Mouse (Mus musculus): ENCODE results near the gene Psmb8. TPM values are rescaled to one million over a fixed set of nuclear protein-coding genes. Genes with fewer than 3 reads are reported as not detected.
"Not testable (repeated sequence)": the region's sequence is repeated elsewhere in the genome, so short reads cannot be mapped to it uniquely, and the experiment has no call there.

Psmb8 gene
- polyA plus RNA-seq, 1 experiment = 58.9 TPM

- DNase-seq (ENCODE audit: low read depth) = no peak
These were observed 16.4 kb downstream of the Psmb8 start for GRCm38 (mm10) chr17:34213936-34214335.

DNA sequence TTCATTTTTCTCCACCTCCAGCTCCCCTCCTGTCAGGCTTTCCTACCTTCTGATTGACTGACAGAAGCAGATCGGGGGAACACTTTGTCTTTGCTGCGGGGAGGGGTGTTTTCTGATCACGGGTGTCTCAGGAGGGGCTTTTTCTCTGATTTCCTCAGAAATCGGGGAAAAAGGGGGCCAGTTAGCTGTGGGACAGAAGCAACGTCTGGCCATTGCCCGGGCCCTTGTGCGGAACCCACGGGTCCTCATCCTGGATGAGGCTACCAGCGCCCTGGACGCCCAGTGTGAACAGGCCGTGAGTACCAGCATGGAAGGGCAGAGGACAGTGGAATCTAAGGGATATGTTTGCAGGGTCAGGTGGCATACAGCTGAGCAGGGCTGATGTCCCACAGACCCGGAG lies 17.7 kb downstream of the Psmb8 start:
- DNase-seq (ENCODE audit: low read depth) = no peak

DNA sequence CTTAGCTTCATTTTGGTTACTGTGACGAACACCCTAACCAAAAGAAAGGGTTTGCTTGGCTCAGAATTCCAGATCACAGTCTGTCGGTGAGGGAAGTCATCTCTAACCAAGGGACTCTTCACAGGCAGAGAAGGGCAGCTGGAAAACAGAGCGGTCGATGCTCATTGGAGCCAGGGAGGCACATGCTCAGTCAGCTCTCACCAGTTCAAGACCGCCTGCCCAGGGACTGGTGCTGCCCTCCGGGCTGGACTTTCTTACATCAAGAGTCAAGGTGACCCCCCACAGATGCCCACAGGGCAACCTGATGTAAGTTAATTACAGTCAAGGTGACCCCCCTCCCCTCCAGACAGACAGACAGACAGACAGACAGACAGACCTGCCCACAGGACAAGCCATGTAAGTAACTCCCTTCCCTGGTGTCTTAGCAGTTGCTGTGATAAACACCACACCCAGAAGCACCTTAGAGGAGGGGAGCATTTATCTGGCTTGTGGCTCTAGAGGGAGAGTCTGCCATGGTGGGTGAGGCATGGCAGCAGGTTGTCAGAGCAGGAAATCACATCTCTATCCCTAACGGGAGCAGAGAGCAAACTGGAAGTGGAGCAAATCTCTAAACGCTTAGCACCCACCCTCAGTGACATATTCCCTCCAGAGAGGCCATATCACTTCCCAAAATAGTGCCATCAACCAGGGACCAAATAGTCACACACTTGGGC lies 19.9 kb downstream of the Psmb8 start:
- DNase-seq (ENCODE audit: low read depth) = no peak

- DNase-seq (ENCODE audit: low read depth) = no peak
These were observed 20.5 kb downstream of the Psmb8 start for GRCm38 (mm10) chr17:34217986-34218385.

GRCm38 (mm10) chr17:34218675-34219074 lies 21.2 kb downstream of the Psmb8 start:
- no peak for DNase-seq (ENCODE audit: low read depth)

GRCm38 (mm10) chr17:34219096-34219495 lies 21.6 kb downstream of the Psmb8 start:
- not testable (repeated sequence) for DNase-seq (ENCODE audit: low read depth)

DNA sequence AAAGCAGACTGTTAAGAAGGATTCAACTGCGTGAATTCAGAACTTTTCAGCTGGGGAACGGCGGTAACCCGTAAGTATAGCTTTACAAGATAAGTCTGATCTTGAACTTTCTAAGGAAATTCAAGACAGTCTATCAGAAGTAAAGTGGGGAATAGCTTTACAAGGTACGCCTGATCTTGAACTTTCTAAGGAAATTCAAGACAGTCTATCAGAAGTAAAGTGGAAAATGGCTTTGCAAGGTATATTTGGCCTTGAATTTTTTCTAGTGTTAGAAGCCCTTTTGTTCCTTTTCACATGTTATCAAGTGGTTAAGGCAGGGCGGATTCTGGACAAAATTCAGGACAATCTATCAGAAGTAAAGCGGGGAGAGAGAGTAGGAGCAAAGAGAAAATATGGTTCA lies 22.3 kb downstream of the Psmb8 start:
- not testable (repeated sequence) for DNase-seq (ENCODE audit: low read depth)

DNA sequence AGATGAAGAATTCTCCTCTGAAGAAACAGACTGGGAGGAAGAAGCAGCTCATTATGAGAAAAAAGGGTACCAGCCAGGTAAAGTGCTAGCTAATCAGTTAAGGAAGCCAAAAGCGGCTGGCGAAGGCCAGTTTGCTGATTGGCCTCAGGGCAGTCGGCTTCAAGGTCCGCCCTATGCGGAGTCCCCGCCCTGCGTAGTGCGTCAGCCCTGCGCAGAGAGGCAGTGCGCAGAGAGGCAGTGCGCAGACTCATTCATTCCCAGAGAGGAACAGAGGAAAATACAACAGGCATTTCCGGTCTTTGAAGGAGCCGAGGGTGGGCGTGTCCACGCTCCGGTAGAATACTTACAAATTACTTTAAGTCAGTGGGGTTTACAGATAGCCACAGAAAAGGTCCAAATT lies 22.9 kb downstream of the Psmb8 start:
- not testable (repeated sequence) for DNase-seq (ENCODE audit: low read depth)

DNA sequence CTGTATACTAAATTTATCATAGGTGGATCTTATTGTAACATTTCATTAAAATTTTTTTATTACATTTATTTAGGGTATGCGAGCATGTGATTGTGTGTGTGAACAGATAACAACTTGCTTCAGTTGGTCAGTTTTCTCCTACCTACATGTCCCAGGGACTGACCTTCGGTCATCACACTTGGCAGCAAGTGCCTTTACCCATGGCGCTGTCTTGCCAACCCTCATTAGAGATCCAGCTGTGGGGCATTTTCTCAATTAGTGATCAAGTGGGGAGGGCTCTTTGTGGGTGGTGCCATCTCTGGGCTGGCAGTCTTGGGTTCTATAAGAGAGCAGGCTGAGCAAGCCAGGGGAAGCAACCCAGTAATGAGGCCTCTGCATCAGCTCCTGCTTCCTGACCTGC lies 27.3 kb downstream of the Psmb8 start:
- no peak for DNase-seq (ENCODE audit: low read depth)

- DNase-seq (ENCODE audit: low read depth) = no peak
These were observed 27.9 kb downstream of the Psmb8 start for GRCm38 (mm10) chr17:34225426-34225825.

- DNase-seq (ENCODE audit: low read depth) = not testable (repeated sequence)
These were observed 28.4 kb downstream of the Psmb8 start for GRCm38 (mm10) chr17:34225911-34226310.

- DNase-seq (ENCODE audit: low read depth) = not testable (repeated sequence)
These were observed 33.5 kb downstream of the Psmb8 start for GRCm38 (mm10) chr17:34230971-34231370.

GRCm38 (mm10) chr17:34232021-34232420 lies 34.5 kb downstream of the Psmb8 start:
- not testable (repeated sequence) for DNase-seq (ENCODE audit: low read depth)

GRCm38 (mm10) chr17:34234926-34235325 lies 37.4 kb downstream of the Psmb8 start:
- DNase-seq (ENCODE audit: low read depth) = no peak

DNA sequence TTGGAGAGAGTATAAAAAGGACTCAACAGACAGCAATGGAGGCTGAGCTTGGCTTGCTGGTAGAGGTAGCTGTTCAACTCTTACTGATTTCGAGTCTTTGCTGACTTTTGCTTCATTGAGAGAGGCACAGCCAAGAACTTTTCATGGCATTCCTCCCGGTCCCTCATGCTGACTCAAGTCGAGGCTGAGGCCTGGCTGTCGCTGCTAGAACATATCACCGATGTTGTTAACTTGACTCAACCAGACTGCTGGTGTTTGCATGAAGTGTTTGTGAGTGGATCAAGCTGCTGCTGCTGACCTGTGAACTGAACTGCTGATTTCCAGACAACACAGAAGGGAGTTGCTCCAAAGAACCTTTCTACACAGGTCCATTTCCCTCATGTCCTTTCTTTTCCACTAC lies 39.2 kb downstream of the Psmb8 start:
- DNase-seq (ENCODE audit: low read depth) = no peak

DNA sequence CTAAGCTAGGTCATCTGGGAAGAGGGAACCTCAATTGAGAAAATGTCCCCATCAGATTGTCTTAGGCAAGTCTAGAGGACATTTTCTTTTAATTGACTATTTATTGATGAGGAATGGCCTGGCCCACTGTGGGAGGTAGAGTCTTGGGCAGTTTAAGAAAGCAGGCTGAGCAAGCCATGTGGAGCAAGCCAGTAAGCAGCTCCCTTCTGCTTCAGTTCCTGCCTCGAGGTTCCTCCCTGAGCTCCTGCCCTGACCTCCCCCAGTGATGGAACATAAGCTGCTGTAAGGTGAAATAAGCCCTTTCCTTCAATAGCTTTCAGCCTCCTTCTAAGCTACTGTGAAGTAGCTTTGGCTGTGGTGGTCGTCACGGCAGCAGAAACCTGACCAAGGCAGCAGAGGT lies 40.2 kb downstream of the Psmb8 start:
- no peak for DNase-seq (ENCODE audit: low read depth)

DNA sequence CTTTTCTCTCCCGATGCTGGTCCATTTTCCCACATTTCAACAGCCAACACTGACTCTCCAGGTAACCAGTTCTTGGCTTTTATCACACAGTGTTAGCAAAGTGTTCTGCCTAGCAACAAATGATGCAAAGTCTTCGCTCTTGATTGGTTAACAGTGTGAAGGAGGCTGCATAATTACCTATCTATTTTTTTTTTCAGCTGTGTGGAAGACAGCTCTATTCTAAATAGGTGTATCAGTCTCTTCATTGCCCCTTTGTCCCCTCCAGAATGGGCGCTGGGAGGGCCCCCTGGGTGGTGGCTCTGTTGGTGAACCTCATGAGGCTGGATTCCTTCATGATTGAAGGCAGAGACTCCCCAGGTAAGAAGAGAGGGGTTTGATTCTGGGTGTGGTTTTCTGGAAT lies 41.2 kb downstream of the Psmb8 start, which contains the start of gene H2-Ob:
Gene H2-Ob, plus strand, starts transcription at position 198 of the 400 bp plus-strand sequence.
- no peak for DNase-seq (ENCODE audit: low read depth)

DNA sequence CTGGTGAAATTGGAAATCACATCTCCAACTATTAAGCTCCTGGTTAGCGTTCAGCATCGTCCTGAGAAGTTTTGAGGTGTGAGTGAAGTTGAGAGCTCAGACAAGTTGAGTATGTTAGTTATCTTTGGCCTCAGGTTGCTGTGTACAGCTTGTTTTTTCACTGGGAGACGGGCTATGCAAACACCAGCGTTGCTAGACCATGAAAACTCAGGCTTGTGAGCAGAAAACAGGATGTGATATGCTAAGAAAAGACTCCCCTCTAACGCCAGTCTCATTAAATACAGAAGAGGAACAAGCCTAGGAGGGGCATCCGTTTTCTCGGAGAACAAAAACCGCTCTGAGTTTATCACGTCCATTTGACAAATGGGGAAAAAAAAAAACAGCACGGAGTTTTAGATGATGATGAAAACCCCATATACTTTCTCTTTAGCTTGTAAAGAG lies 42.1 kb downstream of the Psmb8 start:
- no peak for DNase-seq (ENCODE audit: low read depth)

DNA sequence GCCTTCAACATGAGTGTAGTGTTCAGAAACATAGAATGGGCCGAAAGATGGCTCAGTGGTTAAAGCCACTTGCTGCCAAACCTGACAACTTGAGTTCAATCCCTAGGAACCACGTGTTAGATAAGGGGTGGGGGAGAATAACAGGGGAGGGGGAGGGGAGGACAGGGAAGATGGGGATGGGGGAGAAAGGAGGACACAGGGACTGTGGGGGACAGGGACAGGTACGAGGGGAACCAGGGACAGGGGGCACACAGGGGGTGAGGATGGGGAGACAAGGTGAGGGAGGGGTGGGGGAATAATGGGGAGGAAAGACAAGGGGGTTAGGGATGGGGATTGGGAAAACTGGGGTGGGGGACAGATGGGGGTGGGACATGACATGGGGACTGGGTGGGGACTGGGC lies 42.8 kb downstream of the Psmb8 start:
- DNase-seq (ENCODE audit: low read depth) = no peak

GRCm38 (mm10) chr17:34240916-34241315 lies 43.4 kb downstream of the Psmb8 start:
- no peak for DNase-seq (ENCODE audit: low read depth)

- no peak for DNase-seq (ENCODE audit: low read depth)
These were observed 47.1 kb downstream of the Psmb8 start for GRCm38 (mm10) chr17:34244656-34245055.

- no peak for DNase-seq (ENCODE audit: low read depth)
These were observed 49.5 kb downstream of the Psmb8 start for GRCm38 (mm10) chr17:34247047-34247446.

DNA sequence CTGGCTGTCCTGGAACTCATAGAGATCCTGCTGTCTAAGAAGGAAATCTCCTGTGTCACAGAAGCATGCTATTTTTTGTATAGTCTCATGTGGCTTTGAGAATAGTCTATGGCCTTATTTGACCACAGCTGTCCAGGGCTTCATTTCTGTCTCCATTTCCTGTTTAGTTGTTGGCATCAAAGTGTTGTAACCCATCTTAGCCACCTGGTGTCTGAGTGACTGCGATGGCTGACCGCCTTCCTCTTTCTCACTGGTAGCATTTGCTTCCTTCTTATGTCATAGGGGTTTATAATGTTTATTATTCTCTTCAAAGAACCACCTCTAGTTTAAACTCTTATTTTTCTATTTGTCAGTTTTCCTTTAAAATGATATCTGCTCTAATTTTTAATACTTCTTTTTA lies 51.2 kb downstream of the Psmb8 start:
- no peak for DNase-seq (ENCODE audit: low read depth)

GRCm38 (mm10) chr17:34249361-34249760 lies 51.8 kb downstream of the Psmb8 start:
- no peak for DNase-seq (ENCODE audit: low read depth)
